Mouse (Mus musculus) liver, embryonic 14.5 days (tissue): ENCODE results near the gene Man1a.

Experiments used
- CTCF ChIP-seq: IDR thresholded peaks from 2 replicates; pipeline ENCODE4 v1.5.1; 2016; ENCODE audit warnings: antibody characterized with exemption, low read depth, control low read depth
- EP300 ChIP-seq: IDR thresholded peaks from 2 replicates; pipeline ENCODE4 v1.6.1; 2016; ENCODE audit warnings: antibody characterized with exemption, low read depth

- no peak for TF ChIP-seq CTCF
- TF ChIP-seq EP300: no peak
Observed at GRCm38 (mm10) chr10:53859879-53860278, 216.5 kb downstream of the Man1a start.
